Mouse (Mus musculus): ENCODE results near the gene Mov10.

DNA sequence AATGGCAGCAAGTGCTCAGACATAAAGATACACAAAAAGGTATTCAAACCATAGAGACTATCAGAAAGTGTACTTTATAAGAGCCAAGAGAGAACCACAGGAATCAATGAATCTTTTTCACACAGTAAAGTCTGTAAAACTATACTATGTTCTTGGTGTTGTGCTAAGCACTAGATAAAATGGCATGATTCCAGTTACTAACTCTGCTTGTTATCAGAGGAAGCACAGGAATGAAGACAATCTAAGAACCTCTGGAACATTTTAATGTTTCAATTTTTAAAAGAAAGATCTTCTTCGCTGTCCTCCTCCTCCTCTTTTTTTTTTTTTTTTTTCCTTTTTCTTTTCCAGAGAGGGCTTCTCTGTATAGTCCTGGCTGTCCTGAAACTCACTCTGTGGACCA lies 40.2 kb upstream of the Mov10 start:
- TF ChIP-seq POLR2A (IDR thresholded peaks at IDR 0.05; ENCODE audit: low read depth, low read length) (no peak), CTCF (IDR thresholded peaks at IDR 0.05; ENCODE audit: extremely low read depth, insufficient read length, insufficient replicate concordance, low read depth, low read length) (no peak)
